Mouse (Mus musculus): ENCODE data around the gene Foxr1.
"Not testable (repeated sequence)": the region's sequence is repeated elsewhere in the genome, so short reads cannot be mapped to it uniquely, and the experiment has no call there.

Foxr1 gene

DNA sequence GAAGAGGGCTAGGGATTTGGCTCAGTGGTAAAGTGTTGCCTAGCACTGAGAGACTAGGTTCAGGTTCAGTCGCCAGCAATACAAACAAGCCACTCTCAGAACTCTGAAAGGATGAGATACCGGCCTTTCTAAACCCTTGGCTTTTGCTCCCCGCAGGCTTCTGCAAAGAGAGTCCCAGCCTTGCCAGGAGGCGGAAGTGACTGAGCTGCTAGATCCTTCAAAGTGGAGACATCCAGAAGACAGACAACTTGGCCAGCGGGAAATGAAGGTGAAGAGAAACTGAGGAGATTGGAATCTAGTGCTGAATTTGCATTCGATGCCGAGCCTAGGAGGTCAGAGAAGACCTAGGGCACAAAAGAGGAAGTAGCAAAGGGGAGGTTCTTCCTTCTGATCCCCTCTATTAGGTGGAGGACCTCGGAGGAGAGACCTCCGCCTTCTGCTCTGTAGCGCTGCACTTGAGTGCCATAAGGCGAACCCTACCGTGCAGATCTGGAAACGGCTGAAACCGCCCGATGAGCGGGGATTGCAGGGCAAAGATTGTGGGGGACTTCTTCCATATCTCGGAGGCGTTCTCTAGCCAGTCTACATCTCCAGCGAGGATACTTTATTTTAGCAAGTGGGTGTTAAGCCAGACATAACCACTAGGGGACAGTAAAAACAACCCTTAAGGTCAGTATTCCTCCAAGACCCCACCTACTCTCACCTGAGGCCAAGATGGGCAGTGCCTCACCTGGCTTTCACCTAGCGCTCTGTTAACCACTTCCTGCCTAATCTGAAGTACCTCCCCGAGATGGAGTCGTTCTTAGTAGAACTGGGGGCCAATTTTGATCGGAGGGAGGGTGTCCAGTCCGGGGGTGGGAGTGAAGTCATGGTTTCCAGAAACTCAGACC is 36.6 kb upstream of the Foxr1 start:
- peak in 1 of 2 experiments; percentile 58 for DNase-seq (ENCODE audit: low spot score in 2 of 2)

- DNase-seq (ENCODE audit: low spot score in 2 of 2), result no peak
Measured at GRCm38 (mm10) chr9:44475936-44476335, 35.0 kb upstream of the Foxr1 start.

DNA sequence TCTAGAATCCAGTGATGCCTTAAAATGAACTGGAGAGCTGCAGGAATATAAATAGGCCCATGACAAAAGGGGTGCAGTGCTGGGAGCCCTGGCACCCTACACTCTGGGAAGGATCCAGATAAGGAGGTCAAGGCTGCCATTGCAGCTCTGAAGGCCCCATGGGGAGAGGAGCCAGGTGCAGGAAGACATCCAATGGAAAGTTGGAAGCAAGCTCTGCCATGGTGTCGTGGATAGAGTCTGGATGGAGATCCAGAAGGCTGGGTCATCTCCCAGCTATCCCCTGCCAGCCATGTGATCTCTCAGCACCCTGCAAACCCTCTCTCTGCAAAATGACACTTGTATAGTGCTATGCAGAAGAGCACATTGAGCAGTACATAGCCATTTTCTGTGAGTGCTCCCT is 33.4 kb upstream of the Foxr1 start:
- DNase-seq (ENCODE audit: low spot score in 2 of 2), result no peak

DNA sequence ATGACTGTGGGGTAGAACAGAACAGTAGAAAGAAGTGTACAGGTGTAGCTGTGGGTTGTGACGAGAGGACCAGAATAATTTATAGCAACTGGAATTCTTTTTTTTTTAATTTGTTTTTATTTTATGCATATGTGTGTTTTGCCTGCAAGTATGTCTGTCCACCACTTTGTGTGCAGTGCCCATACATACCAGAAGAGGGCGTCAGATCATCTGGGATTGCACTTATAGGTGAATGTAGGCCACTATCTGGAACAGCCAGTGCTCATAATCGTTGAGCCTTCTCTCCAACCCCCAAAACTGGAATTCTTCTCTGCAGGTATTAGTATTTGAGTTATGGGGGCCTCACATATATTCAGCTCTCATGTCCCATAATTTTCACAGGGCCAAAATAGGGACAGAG is 32.2 kb upstream of the Foxr1 start:
- no peak for DNase-seq (ENCODE audit: low spot score in 2 of 2)

DNA sequence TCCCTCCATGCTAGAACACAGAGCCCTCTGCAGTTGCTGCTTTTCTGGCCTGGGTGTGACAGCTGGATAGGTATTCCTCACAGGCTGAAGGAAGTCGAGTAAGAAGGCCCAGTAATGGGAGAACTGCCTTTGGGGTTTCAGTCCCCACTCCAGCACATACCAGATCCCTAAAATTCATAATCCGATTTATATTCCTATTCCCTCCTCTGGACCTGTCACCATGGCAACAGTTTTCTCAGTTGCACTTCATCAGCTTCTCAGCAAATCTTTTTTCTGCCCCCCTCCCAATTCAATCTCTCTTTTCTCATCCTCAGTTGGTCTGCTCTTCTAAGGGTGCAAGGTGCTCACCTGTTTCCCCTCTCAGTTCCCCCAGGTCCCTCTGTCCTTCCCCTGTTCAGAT is 27.9 kb upstream of the Foxr1 start:
- peak in 1 of 2 experiments; percentile 74 for DNase-seq (ENCODE audit: low spot score in 2 of 2)

DNA sequence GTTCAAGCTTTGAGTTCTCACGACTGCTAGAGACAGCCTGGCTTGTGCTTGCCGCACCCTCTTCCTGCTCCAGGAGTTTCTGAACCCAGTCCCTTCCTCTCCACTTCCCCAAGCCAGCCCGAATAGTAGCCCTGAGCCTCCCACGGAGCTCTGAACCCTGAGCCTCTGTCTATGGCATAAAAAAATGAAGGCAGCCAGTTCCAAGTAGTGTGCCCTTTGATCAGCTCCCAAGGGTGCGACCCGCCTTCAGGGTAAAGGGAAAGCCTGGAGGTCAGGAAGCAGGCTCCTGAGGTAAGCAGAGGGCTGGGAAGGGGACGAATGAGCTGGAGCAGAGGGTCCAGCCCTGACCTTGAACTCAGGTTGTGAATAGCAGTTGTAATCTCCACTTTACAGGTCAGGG is 27.3 kb upstream of the Foxr1 start:
- no peak for DNase-seq (ENCODE audit: low spot score in 2 of 2)

DNA sequence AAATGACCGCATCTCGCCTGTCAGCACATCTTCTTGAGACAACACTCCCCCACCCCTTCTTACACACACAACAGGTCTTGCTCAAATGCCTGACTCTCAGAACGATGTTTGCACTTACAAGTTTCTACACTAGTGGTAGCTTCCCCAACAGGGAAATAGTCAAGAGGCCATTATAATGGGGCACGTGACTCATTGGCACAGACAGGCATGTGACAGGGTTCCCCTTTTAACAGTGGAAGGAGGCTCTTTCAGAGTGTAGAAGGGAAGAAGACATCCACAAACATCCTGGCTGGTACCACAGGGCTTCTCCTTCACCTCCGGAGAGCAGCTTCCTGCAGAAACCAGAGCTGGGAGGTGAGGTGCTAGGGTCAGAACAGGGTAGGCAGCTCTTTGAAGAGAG is 21.0 kb upstream of the Foxr1 start:
- no peak for DNase-seq (ENCODE audit: low spot score in 2 of 2)

- DNase-seq (ENCODE audit: low spot score in 2 of 2), result peak; percentile 95 to 99
Measured at GRCm38 (mm10) chr9:44457035-44457742, 16.3 kb upstream of the Foxr1 start.

- no peak for DNase-seq (ENCODE audit: low spot score in 2 of 2)
Measured at GRCm38 (mm10) chr9:44454891-44455220, 13.9 kb upstream of the Foxr1 start, which contains the start of gene Upk2. Gene Upk2, minus strand, starts transcription at chr9:44454976.

- DNase-seq (ENCODE audit: low spot score in 2 of 2), result peak; percentile 87 to 94
Measured at GRCm38 (mm10) chr9:44454132-44454890, 13.4 kb upstream of the Foxr1 start.

GRCm38 (mm10) chr9:44450387-44450786 is 9.5 kb upstream of the Foxr1 start:
- DNase-seq (ENCODE audit: low spot score in 2 of 2), result no peak

- not testable (repeated sequence) for DNase-seq (ENCODE audit: low spot score in 2 of 2)
Measured at GRCm38 (mm10) chr9:44444402-44445025, 3.6 kb upstream of the Foxr1 start.

DNA sequence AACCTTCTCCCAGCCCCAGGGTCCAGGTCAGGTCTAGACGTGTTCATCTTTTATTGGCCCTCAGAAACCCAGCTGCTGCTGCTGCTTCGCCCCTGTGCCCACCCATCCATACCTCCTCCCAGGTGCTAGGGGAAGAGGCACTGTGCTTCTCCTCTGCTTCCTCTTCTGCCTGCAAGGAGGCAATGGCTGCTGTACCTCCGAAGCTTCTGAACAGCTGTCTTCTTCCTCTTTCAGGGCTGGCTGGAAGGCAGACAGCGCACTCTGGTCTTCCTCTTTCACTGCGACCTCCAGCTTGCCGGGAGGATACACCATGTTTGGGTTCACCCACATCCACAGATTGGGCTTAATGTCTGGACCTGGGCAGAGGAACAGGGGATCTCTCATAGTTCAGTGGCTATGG is 5.2 kb downstream of the Foxr1 start:
- no peak for DNase-seq (ENCODE audit: low spot score in 2 of 2)

- DNase-seq (ENCODE audit: low spot score in 2 of 2), result no peak
Measured at GRCm38 (mm10) chr9:44432577-44433185, 8.3 kb downstream of the Foxr1 start.

- DNase-seq (ENCODE audit: low spot score in 2 of 2), result no peak
Measured at GRCm38 (mm10) chr9:44423576-44423975, 17.4 kb downstream of the Foxr1 start.

DNA sequence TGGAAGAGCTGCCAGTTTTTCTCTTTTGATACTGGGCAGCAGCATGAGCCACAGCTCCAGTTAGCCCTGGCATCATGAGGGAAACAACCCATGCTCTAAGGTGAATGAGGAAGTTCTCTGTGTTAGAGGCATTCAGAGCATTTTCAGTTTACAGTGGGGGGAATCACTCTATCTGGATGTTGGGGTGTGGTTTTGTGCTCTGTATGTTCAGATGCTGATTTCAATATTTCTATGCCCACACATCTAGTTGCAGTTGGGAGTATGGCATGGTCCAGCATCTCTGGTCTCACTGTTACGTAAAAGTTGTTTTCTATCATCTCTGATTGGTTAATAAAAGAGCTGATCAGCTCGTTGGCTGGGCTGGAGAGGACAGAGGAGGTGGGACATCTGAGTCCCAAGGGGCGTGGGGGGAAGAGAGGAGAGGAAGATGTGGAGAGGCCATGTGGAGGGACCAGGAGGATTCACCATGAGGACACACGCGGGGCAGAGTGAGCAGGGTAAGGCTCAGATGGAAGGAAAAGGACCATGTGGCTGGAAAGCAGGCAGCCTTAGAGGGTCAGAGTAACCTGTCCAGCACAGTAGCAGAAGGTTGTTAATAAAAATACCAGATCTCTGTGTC is 20.5 kb downstream of the Foxr1 start:
- DNase-seq (ENCODE audit: low spot score in 2 of 2), result no peak

GRCm38 (mm10) chr9:44419730-44420129 is 21.2 kb downstream of the Foxr1 start:
- DNase-seq (ENCODE audit: low spot score in 2 of 2), result not testable (repeated sequence)

- no peak for DNase-seq (ENCODE audit: low spot score in 2 of 2)
Measured at GRCm38 (mm10) chr9:44418519-44419385, 22.2 kb downstream of the Foxr1 start, which contains the start of gene Ccdc84. Gene Ccdc84, minus strand, starts transcription at chr9:44418569.

GRCm38 (mm10) chr9:44417892-44418363 is 23.0 kb downstream of the Foxr1 start:
- peak; percentile 96 to 97 for DNase-seq (ENCODE audit: low spot score in 2 of 2)

All from right cerebral cortex, postnatal 10 days (tissue).